9 mouse cellular contexts compared by ENCODE assay signal in the genomic region with DNA sequence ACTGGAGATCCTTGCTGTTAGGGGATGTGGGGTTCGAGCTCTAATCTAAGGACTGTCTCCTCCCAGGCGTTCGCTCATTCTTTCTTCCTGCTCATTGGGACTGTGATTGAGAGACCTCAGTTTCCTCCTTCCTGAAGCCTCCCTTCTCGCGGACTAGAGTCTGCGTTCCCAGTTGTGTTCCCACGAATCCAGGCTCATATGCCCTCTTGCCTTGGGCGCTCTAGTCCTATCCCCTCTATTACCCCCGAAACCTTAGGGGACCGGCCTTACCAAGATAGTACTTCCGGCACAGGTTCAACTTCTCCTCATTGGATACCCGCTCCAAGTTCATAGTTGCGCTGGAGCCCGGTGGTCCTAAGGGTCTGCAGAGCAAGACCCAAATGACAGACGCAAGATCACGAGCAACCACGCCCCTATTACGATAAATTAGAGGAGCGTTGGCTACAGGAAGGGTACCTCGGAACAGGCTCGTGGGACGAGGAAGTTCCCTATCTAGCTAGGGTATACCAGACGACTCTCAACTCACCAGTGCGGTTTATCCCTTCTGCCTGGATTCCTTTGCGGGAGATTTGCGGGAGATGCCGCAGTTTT. TPM values are rescaled to one million over a fixed set of nuclear protein-coding genes. Genes with fewer than 3 reads are reported as not detected.
DNase-seq lines count a peak whose midpoint lies in the region; ATAC-seq lines count a peak whose summit lies in the region.
"Had no signal": no experiment of that assay in that cellular context is flagged by ENCODE, and none has a peak within 500 bp of the region (broad histone marks: within the 10 kb centered on the region; RNA-seq: fewer than 3 reads in every experiment).

No protein-coding gene starts in this region.

- under 1% methylated on average over 27 of the region's 27 CpGs for WGBS in forebrain, embryonic 15.5 days
- WGBS in liver, embryonic 16.5 days (ENCODE audit: insufficient replicate concordance) = 0% methylated on average over 27 of the region's 27 CpGs

- H3K9me3 ChIP-seq in forebrain, embryonic 15.5 days = no peaks in the 10 kb centered on the region
- H3K9me3 ChIP-seq in liver, embryonic 16.5 days (replicated peaks; ENCODE audit: control insufficient read depth, low read length) = no peaks in the 10 kb centered on the region

- peaks cover 35% of the 10 kb centered on the region for H3K4me1 ChIP-seq in forebrain, embryonic 15.5 days
- H3K4me1 ChIP-seq in liver, embryonic 16.5 days (ENCODE audit: control insufficient read depth, low read depth, low read length) = peaks cover 31% of the 10 kb centered on the region

- peak; percentile 58 for DNase-seq in cerebellum, adult 11 months
- DNase-seq in cerebellum, adult 8-10 months = no peak
- DNase-seq in right cerebral cortex, adult 18-20 months = peak; percentile 37
- DNase-seq in right cerebral cortex, postnatal 14 days = no peak
- peak; percentile 66 for DNase-seq in testis, postnatal 14 days (ENCODE audit: low spot score)
- no peak for DNase-seq in gastrocnemius, postnatal 10 days

- ATAC-seq in forebrain, embryonic 15.5 days (replicated peaks) = peak; percentile 6; the same call in 1 of the 2 replicates
- ATAC-seq in liver, embryonic 16.5 days (ENCODE audit: low read depth) = no peak

- peak overlapping the region; percentile 58 for H3K9ac ChIP-seq in forebrain, embryonic 15.5 days (replicated peaks)
- H3K9ac ChIP-seq in liver, embryonic 16.5 days (ENCODE audit: low read depth, low read length) = peak overlapping the region; percentile 90

- peak overlapping the region; percentile 73 for H3K27ac ChIP-seq in forebrain, embryonic 15.5 days (replicated peaks)
- peak overlapping the region; percentile 82 for H3K27ac ChIP-seq in liver, embryonic 16.5 days (ENCODE audit: low read length)

- H3K36me3 ChIP-seq in forebrain, embryonic 15.5 days = peaks cover 29% of the 10 kb centered on the region; the same call in 1 of the 2 replicates
- peaks cover 3% of the 10 kb centered on the region; the same call in 1 of the 2 replicates for H3K36me3 ChIP-seq in liver, embryonic 16.5 days (ENCODE audit: control insufficient read depth, insufficient read depth)

- peak overlapping the region; percentile 75 for H3K4me3 ChIP-seq in forebrain, embryonic 15.5 days
- H3K4me3 ChIP-seq in liver, embryonic 16.5 days (ENCODE audit: low read depth, low read length) = peak overlapping the region; percentile 95

- peak overlapping the region; percentile 90 for H3K4me2 ChIP-seq in forebrain, embryonic 15.5 days (replicated peaks)
- peak overlapping the region; percentile 73 for H3K4me2 ChIP-seq in liver, embryonic 16.5 days (ENCODE audit: low read depth, low read length)

- no peaks in the 10 kb centered on the region for H3K27me3 ChIP-seq in forebrain, embryonic 15.5 days
- H3K27me3 ChIP-seq in liver, embryonic 16.5 days (ENCODE audit: control insufficient read depth, insufficient read depth, low read depth, low read length) = no peaks in the 10 kb centered on the region

RNA-seq across cellular contexts. Expression of gene U2af1l4, which starts 0.5 kb away (rescaled TPM):
- polyA plus RNA-seq in forebrain, embryonic 15.5 days (2015; fragmentation: Nextera tagmentation; extraction: Ambion mirVana) = 118 and 122 TPM in 2 replicates
- polyA plus RNA-seq in liver, embryonic 16.5 days (2015; fragmentation: Nextera tagmentation; extraction: Ambion mirVana) = 31.5 and 32.6 TPM in 2 replicates
- 10 to 100 TPM; 56.3 to 57.5 TPM for total RNA-seq in gastrocnemius, postnatal 10 days (2021)

RNA-seq across cellular contexts. Expression of gene Gm49396, which starts 0.5 kb away (rescaled TPM):
- polyA plus RNA-seq in forebrain, embryonic 15.5 days (2015; fragmentation: Nextera tagmentation; extraction: Ambion mirVana) = 21.7 and 22.7 TPM in 2 replicates
- 3.8 and 4.1 TPM in 2 replicates for polyA plus RNA-seq in liver, embryonic 16.5 days (2015; fragmentation: Nextera tagmentation; extraction: Ambion mirVana)
- 1 to 10 TPM; 1.5 to 2.3 TPM for total RNA-seq in gastrocnemius, postnatal 10 days (2021)

RNA-seq across cellular contexts. Expression of gene Psenen, which starts 0.8 kb away (rescaled TPM):
- 131 and 138 TPM in 2 replicates for polyA plus RNA-seq in forebrain, embryonic 15.5 days (2015; fragmentation: Nextera tagmentation; extraction: Ambion mirVana)
- 65.0 and 70.1 TPM in 2 replicates for polyA plus RNA-seq in liver, embryonic 16.5 days (2015; fragmentation: Nextera tagmentation; extraction: Ambion mirVana)
- 100 to 1,000 TPM in 1 of 2 experiments, 10 to 100 TPM in 1; 93.7 to 104 TPM for total RNA-seq in gastrocnemius, postnatal 10 days (2021)

RNA-seq across cellular contexts. Expression of gene Igflr1, which starts 2.6 kb away (rescaled TPM):
- 6.3 and 6.6 TPM in 2 replicates for polyA plus RNA-seq in forebrain, embryonic 15.5 days (2015; fragmentation: Nextera tagmentation; extraction: Ambion mirVana)
- 2.1 and 2.2 TPM in 2 replicates for polyA plus RNA-seq in liver, embryonic 16.5 days (2015; fragmentation: Nextera tagmentation; extraction: Ambion mirVana)
- 1 to 10 TPM; 1.4 to 2.3 TPM for total RNA-seq in gastrocnemius, postnatal 10 days (2021)
- total RNA-seq: hematopoietic stem cell, adult 5-6 weeks had no signal

RNA-seq across cellular contexts. Expression of gene Lin37, which starts 3.0 kb away (rescaled TPM):
- 58.9 and 63.3 TPM in 2 replicates for polyA plus RNA-seq in forebrain, embryonic 15.5 days (2015; fragmentation: Nextera tagmentation; extraction: Ambion mirVana)
- 22.7 and 23.7 TPM in 2 replicates for polyA plus RNA-seq in liver, embryonic 16.5 days (2015; fragmentation: Nextera tagmentation; extraction: Ambion mirVana)
- total RNA-seq in gastrocnemius, postnatal 10 days (2021) = 10 to 100 TPM; 11.0 to 16.3 TPM

Comparison
In these comparisons a context has a peak if more than half of its experiments do, and no peak if none do; other contexts are left out.
1. DNase-seq: peak in cerebellum, adult 11 months (single experiment), right cerebral cortex, adult 18-20 months (single experiment) and testis, postnatal 14 days (single experiment); none in cerebellum, adult 8-10 months (single experiment), right cerebral cortex, postnatal 14 days (single experiment) and gastrocnemius, postnatal 10 days (single experiment).